Mouse (Mus musculus) bone marrow macrophage, adult 2 months (primary cell): ENCODE data around the gene Olfr1415.

Experiments
- CTCF ChIP-seq: IDR thresholded peaks from 2 replicates; pipeline ENCODE4 v1.5.1; 2012; ENCODE audit warnings: low read depth, mild to moderate bottlenecking, low read length, moderate library complexity
- POLR2A ChIP-seq: IDR thresholded peaks from 2 replicates; pipeline ENCODE4 v1.6.1; 2012; ENCODE audit warnings: mild to moderate bottlenecking, low read depth, low read length, borderline replicate concordance

- TF ChIP-seq CTCF (no peak), POLR2A (no peak)
Observed at GRCm38 (mm10) chr1:92440066-92440750, 55.7 kb downstream of the Olfr1415 start.
